Mouse (Mus musculus): ENCODE data around the gene Slc35a1. TPM values are rescaled to one million over a fixed set of nuclear protein-coding genes. Genes with fewer than 3 reads are reported as not detected.
A peak's percentile ranks its signal among the peaks of the same experiment; 100 is the strongest.

The Slc35a1 gene
- polyA plus RNA-seq, 1 experiment from 2014 or later, result 54.6 TPM

DNA sequence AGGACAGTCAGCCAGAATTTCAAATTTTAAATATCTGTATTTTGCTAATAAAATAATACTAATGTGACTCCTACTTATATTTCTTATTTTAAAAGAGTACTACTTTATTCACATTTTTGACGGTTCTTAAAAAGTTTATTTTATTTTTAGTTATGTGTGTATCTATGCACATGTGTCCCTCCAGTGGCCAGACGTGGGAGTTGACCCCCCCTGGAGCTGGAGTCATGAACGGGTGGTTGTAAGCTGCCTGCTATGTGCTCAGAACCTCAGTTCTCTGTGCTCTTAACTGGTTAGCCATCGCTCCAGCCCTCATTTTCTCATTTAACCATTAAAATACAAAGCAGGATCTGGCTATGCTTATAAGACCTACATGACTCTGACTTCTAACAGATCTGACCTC, 15.8 kb upstream of the Slc35a1 start:
- no peaks in the 10 kb centered on the region for H3K9me3 ChIP-seq
- no peak overlapping the region for H3K9ac ChIP-seq (replicated peaks)
- no peak overlapping the region for H3K4me2 ChIP-seq (replicated peaks)
- no peak for ATAC-seq
- H3K27me3 ChIP-seq, result no peaks in the 10 kb centered on the region
- no peaks in the 10 kb centered on the region for H3K4me1 ChIP-seq (replicated peaks)
- no peak overlapping the region for H3K4me3 ChIP-seq (replicated peaks)
- no peaks in the 10 kb centered on the region for H3K36me3 ChIP-seq
- H3K27ac ChIP-seq, result no peak overlapping the region
- WGBS, result 70% methylated on average over 4 of the region's 4 CpGs

DNA sequence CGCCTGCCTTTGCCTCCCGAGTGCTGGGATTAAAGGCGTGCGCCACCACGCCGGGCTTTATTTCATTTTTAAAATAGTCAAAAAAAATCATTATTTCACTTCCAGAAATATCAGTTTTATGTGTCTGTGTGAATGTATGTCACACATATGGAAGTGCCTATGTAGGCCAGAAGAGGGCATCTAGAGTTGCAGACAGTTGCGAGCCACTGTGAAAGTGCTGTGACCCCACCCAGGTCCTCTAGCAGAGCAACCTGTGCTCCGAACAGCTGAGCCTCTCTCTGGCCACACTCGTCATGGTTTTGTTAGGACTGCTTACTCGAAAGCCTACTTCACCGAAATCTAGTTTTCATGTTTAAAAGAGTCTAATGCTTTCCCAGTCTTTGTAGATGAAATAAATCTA, 15.0 kb upstream of the Slc35a1 start:
- Histone ChIP-seq H3K4me3 (replicated peaks) (no peak overlapping the region), H3K27ac (no peak overlapping the region), H3K9ac (replicated peaks) (no peak overlapping the region), H3K36me3 (no peaks in the 10 kb centered on the region), H3K4me1 (replicated peaks) (no peaks in the 10 kb centered on the region), H3K27me3 (no peaks in the 10 kb centered on the region), H3K4me2 (replicated peaks) (no peak overlapping the region), H3K9me3 (no peaks in the 10 kb centered on the region)
- no peak for ATAC-seq
- 97% methylated on average over 11 of the region's 11 CpGs for WGBS

DNA sequence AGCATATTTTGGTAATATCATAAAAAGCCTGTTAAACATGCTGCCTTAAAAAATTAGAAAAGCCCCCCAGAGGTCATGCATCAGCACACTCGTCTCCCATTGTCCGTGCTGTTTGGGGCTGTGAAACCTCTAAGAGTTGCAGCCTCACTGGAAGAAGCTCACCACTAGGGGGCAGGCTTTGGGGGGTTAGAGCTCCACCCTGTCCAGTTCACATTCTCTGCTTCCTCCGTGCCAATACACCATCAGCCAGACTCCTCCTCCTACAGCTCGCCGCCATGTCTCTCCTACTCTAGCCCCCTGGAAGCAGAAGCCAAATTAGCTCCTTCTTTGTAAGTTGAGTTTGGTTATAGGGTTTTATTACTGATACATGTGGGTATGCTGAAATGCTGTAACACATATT, 14.3 kb upstream of the Slc35a1 start:
- H3K36me3 ChIP-seq, result no peaks in the 10 kb centered on the region
- no peaks in the 10 kb centered on the region for H3K27me3 ChIP-seq
- no peaks in the 10 kb centered on the region for H3K9me3 ChIP-seq
- no peak overlapping the region for H3K9ac ChIP-seq (replicated peaks)
- 0 out of 2 replicates have a peak, but pooled peaks have one; percentile 6 for ATAC-seq
- 36% methylated on average over 5 of the region's 5 CpGs for WGBS
- H3K4me3 ChIP-seq (replicated peaks), result no peak overlapping the region
- no peaks in the 10 kb centered on the region for H3K4me1 ChIP-seq (replicated peaks)
- no peak overlapping the region for H3K4me2 ChIP-seq (replicated peaks)
- no peak overlapping the region for H3K27ac ChIP-seq

DNA sequence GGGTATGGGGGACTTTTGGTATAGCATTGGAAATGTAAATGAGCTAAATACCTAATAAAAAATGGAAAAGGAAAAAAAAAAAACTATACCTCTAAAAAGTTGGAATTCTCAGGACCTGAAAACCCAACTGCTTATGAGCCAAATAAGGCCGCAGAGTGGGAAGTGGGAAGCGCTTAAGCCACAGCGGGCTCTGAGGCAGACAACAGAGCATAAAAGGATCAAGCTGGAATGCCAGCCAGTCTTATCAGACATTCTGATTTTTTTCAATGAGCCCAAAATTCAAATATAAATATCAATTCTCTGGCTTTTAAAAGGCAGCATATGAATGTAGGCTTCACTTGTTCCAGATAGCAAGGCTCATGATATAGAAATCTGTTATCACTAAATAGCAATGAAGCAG, 783 bp upstream of the Slc35a1 start:
- no peak overlapping the region for H3K4me3 ChIP-seq (replicated peaks)
- WGBS, result 66% methylated on average over 3 of the region's 3 CpGs
- H3K4me2 ChIP-seq (replicated peaks), result peak overlapping the region; percentile 60
- ATAC-seq, result no peak
- no peaks in the 10 kb centered on the region for H3K9me3 ChIP-seq
- no peak overlapping the region for H3K9ac ChIP-seq (replicated peaks)
- no peaks in the 10 kb centered on the region for H3K27me3 ChIP-seq
- peaks cover 15% of the 10 kb centered on the region for H3K4me1 ChIP-seq (replicated peaks)
- 0 out of 2 replicates have a peak, but pooled peaks cover 2% of the 10 kb centered on the region for H3K36me3 ChIP-seq
- H3K27ac ChIP-seq, result peak overlapping the region; percentile 68

DNA sequence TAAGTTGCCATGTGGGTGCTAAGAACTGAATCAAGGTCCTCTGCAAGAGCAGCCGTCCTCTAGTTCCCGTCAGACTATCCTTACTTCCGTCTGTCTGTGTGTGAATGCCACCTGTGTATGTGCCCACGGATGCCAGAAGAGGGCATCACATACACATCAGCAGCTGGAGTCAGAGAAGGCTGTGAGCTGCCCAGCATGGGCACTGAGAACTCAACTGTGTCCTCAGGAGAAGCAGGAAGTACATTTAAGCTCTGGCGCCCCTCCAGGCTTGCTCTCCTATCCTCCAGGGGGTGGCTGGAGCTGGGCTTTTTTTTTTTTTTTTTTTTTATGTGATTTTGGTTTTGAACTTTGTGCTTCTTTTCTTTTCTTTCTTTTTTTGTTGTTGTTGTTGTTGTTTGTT, 6.7 kb downstream of the Slc35a1 start:
- H3K9ac ChIP-seq (replicated peaks), result no peak overlapping the region
- WGBS, result 84% methylated on average over 5 of the region's 5 CpGs

DNA sequence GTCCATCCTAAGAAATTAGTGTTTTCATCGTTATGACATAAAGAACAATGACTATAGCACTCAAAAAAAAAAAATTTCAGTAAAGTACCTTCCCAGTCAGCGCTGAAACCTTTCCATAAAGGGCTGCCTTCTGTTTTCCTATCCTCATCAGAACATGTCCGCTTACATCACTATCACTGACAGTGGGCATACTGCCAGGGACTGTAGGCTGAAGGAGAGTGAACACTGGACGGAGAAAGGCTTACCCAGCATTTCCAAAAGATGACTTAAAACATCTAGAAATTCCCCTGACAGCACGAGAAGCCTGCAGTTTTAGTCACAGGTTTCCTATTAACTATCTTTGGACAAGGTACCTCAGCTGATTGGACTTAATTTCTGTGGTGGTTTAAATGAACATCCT, 13.5 kb downstream of the Slc35a1 start:
- H3K4me1 ChIP-seq (replicated peaks), result no peaks in the 10 kb centered on the region
- H3K36me3 ChIP-seq, result peaks cover 50% of the 10 kb centered on the region
- H3K4me2 ChIP-seq (replicated peaks), result no peak overlapping the region
- H3K9me3 ChIP-seq, result no peaks in the 10 kb centered on the region
- no peak for ATAC-seq
- no peaks in the 10 kb centered on the region for H3K27me3 ChIP-seq
- WGBS, result 92% methylated on average over 5 of the region's 5 CpGs
- H3K4me3 ChIP-seq (replicated peaks), result no peak overlapping the region
- no peak overlapping the region for H3K27ac ChIP-seq
- no peak overlapping the region for H3K9ac ChIP-seq (replicated peaks)

More for the DNA sequence above, 6.7 kb downstream of the Slc35a1 start:
- peaks cover 2% of the 10 kb centered on the region; the same call in 1 of the 2 replicates for H3K4me1 ChIP-seq (replicated peaks)
- no peak overlapping the region for H3K4me2 ChIP-seq (replicated peaks)
- H3K36me3 ChIP-seq, result peaks cover 27% of the 10 kb centered on the region
- H3K9me3 ChIP-seq, result no peaks in the 10 kb centered on the region
- no peak overlapping the region for H3K27ac ChIP-seq
- ATAC-seq, result no peak
- H3K4me3 ChIP-seq (replicated peaks), result no peak overlapping the region
- no peaks in the 10 kb centered on the region for H3K27me3 ChIP-seq

DNA sequence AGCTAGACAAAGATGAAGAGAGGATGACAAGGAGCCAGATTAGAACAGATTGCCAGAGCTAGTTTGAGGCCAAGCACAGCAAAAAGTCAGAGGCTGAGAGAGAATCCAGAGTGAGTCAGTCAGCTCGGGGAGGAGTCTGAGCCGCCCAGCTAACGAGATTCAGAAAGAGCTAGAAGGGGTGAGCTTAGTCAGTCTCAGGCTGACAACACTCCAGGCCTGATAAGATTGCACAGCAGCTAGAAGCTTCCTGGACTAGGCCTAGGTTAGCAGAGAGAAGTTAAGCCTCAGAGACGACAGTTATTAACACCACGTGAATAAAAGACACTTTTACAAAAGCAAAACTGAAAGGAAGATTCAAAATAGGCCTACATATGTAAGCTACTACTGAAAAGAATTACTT, 19.3 kb downstream of the Slc35a1 start:
- H3K36me3 ChIP-seq, result peaks cover 61% of the 10 kb centered on the region
- 93% methylated on average over 5 of the region's 5 CpGs for WGBS
- ATAC-seq, result no peak

DNA sequence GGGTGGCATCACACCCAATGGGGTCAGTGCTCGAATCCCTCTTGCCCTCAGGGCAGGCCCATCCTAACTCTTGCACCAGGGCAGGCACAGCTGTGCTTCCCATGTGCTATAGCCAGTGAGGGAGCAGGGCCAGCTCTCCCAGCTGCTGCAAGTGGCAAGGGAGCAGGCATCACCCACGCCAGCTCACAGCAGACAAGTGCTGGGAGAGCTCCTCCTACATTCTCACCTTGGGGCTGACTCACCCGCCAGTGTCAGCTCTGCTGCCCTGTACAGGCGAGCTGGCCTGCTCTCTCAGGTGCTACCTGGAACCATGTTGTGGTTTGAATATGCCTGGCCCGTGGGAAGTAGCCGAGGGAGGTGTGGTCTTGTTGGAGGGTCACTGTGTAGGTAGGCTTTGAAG, 25.3 kb downstream of the Slc35a1 start:
- Histone ChIP-seq H3K4me1 (replicated peaks) (no peaks in the 10 kb centered on the region), H3K4me3 (replicated peaks) (no peak overlapping the region), H3K27me3 (no peaks in the 10 kb centered on the region), H3K9me3 (no peaks in the 10 kb centered on the region), H3K27ac (no peak overlapping the region), H3K9ac (replicated peaks) (no peak overlapping the region), H3K4me2 (replicated peaks) (no peak overlapping the region), H3K36me3 (peaks cover 83% of the 10 kb centered on the region)
- peak; percentile 37 for ATAC-seq
- WGBS, result 94% methylated on average over 6 of the region's 6 CpGs

More for the DNA sequence above, 19.3 kb downstream of the Slc35a1 start:
- Histone ChIP-seq H3K9ac (replicated peaks) (no peak overlapping the region), H3K4me3 (replicated peaks) (no peak overlapping the region), H3K9me3 (no peaks in the 10 kb centered on the region), H3K4me2 (replicated peaks) (no peak overlapping the region), H3K4me1 (replicated peaks) (no peaks in the 10 kb centered on the region), H3K27me3 (no peaks in the 10 kb centered on the region), H3K27ac (no peak overlapping the region)

DNA sequence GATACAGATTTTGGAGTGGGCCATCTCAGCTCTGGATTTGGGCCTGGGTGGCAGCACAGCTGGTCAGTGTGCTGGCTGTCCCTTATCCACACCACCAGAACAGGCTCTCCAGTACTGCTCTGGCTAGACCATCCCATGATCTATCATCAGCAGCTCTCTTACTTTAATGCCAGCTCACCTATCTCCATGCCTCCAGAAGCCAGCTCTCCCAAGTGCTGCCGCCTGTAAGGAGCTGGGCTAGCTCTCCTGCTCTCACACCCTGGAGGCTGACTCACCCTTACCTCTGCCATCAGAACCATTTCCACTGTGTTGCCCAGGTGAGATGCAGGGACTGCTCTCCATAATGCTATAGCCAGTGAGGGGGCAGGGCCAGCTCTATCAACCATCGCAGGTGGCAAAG, 25.7 kb downstream of the Slc35a1 start:
- H3K36me3 ChIP-seq, result peaks cover 82% of the 10 kb centered on the region
- H3K27ac ChIP-seq, result no peak overlapping the region
- H3K9ac ChIP-seq (replicated peaks), result no peak overlapping the region
- ATAC-seq, result peak; percentile 27
- H3K4me3 ChIP-seq (replicated peaks), result no peak overlapping the region
- H3K27me3 ChIP-seq, result no peaks in the 10 kb centered on the region
- H3K4me1 ChIP-seq (replicated peaks), result no peaks in the 10 kb centered on the region
- H3K9me3 ChIP-seq, result no peaks in the 10 kb centered on the region
- WGBS, result 94% methylated on average over 2 of the region's 2 CpGs
- H3K4me2 ChIP-seq (replicated peaks), result no peak overlapping the region

DNA sequence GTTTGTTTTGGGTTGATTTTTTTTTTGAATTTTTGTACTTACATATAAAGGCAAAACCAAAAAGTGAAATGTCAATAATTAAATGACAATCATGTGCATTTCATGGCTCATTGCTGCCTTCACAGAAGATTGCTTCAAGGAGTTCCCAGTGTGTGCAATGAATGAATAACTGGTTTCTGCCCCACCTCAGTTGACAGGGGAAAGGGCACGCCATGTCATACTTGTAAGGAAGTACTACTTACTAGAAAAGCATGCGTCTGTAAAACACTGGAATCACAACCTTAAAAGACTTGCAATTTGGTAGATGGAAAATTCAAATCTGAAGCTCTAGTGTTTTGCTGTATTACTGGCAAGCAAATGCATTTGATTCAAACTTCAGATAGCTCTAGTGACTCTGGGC, 28.2 kb downstream of the Slc35a1 start:
- no peak overlapping the region for H3K4me3 ChIP-seq (replicated peaks)
- H3K4me2 ChIP-seq (replicated peaks), result no peak overlapping the region
- ATAC-seq, result no peak
- H3K36me3 ChIP-seq, result peaks cover 84% of the 10 kb centered on the region
- no peaks in the 10 kb centered on the region for H3K9me3 ChIP-seq
- no peaks in the 10 kb centered on the region for H3K27me3 ChIP-seq
- H3K9ac ChIP-seq (replicated peaks), result no peak overlapping the region
- 96% methylated on average over 2 of the region's 2 CpGs for WGBS
- no peak overlapping the region for H3K27ac ChIP-seq
- H3K4me1 ChIP-seq (replicated peaks), result no peaks in the 10 kb centered on the region

DNA sequence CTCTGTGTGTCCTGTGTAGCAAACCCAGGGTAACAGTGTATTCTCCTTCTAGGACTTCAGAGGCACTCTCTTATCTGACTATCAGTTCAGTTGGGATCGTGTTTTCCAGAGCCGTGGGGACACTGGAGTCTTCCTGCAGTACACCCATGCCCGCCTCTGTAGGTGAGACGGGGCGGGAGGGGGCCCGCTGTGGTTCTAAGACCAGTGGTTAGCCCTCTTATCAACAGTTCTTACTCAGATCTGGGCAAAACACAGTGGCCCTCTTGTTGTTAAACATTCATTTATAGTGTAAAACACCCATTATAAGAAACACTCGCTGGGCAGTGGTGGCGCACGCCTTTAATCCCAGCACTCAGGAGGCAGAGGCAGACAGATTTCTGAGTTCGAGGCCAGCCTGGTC, 31.1 kb downstream of the Slc35a1 start:
- Histone ChIP-seq H3K27me3 (no peaks in the 10 kb centered on the region), H3K9me3 (no peaks in the 10 kb centered on the region), H3K4me1 (replicated peaks) (no peaks in the 10 kb centered on the region), H3K9ac (replicated peaks) (no peak overlapping the region), H3K4me2 (replicated peaks) (no peak overlapping the region), H3K36me3 (peaks cover 82% of the 10 kb centered on the region), H3K27ac (no peak overlapping the region), H3K4me3 (replicated peaks) (no peak overlapping the region)
- ATAC-seq, result no peak
- 92% methylated on average over 10 of the region's 10 CpGs for WGBS

DNA sequence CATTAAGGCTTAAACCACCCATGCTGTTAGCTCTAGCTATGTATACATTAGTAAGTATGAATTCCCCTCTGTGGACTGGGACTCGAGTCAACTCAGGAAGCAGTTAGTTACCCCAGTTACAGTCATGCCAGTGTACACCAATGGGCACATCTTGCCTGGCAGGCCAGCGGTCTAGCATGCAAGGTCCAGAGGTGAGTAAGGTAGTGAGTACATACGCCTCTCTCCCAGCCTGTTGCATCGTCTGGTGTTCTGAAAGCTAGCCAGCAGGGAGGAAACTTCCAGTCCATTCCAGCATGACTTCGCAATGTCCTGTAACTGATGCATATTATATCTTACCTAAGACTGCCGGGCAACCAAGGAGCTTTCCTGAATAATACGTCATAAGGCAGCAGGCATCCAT, 34.1 kb downstream of the Slc35a1 start:
- 95% methylated on average over 7 of the region's 7 CpGs for WGBS
- H3K27ac ChIP-seq, result no peak overlapping the region
- no peak overlapping the region for H3K4me3 ChIP-seq (replicated peaks)
- no peak for ATAC-seq
- no peaks in the 10 kb centered on the region for H3K27me3 ChIP-seq
- no peaks in the 10 kb centered on the region for H3K9me3 ChIP-seq
- H3K4me2 ChIP-seq (replicated peaks), result no peak overlapping the region
- no peak overlapping the region for H3K9ac ChIP-seq (replicated peaks)
- peaks cover 65% of the 10 kb centered on the region for H3K36me3 ChIP-seq
- no peaks in the 10 kb centered on the region for H3K4me1 ChIP-seq (replicated peaks)

DNA sequence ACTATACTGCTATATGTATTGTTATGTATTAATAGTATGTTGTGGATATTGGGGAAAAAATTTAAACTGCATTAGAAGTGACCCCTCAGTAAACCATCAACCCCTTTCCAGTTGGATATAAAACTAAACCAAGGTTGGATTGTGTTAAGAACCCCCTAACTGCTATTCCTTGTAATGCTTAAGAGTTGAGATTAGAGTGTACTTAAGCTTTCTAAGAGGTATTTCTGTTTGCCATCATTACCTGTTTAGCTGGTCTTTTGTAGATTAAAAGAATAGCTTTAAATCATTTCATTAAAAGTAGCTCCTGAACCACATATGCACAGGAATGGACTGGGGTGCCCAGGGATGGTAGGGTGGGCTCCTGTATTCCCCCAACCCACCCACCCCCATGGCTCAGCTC, 42.5 kb downstream of the Slc35a1 start:
- Histone ChIP-seq H3K36me3 (peaks cover 52% of the 10 kb centered on the region), H3K9me3 (no peaks in the 10 kb centered on the region), H3K9ac (replicated peaks) (no peak overlapping the region), H3K4me1 (replicated peaks) (no peaks in the 10 kb centered on the region), H3K27ac (no peak overlapping the region), H3K4me2 (replicated peaks) (no peak overlapping the region), H3K27me3 (no peaks in the 10 kb centered on the region), H3K4me3 (replicated peaks) (no peak overlapping the region)
- ATAC-seq, result no peak

Measured in midbrain, embryonic 13.5 days (tissue).